Mouse (Mus musculus) myocyte (in vitro differentiated cells): Measurements from ENCODE around the gene Dennd1b. TPM values are rescaled to one million over a fixed set of nuclear protein-coding genes. Genes with fewer than 3 reads are reported as not detected.

ENCODE experiments used
- H3K27me3 ChIP-seq: one replicate; pipeline ENCODE4 v1.6.1; 2011; ENCODE audit not compliant: control insufficient read depth, insufficient read depth, insufficient read length
- H3K36me3 ChIP-seq: one replicate; pipeline ENCODE4 v1.6.1; 2011; ENCODE audit not compliant: control insufficient read depth, insufficient read depth
- H3K4me2 ChIP-seq: one replicate; pipeline ENCODE4 v1.6.1; 2011; ENCODE audit warnings: low read depth, control low read depth
- H3K4me3 ChIP-seq: one replicate; pipeline ENCODE4 v1.5.1; 2011; ENCODE audit warnings: mild to moderate bottlenecking, control low read depth, moderate library complexity
- H3K79me2 ChIP-seq: one replicate; pipeline ENCODE4 v1.6.1; 2011; ENCODE audit not compliant: control insufficient read depth, insufficient read depth
- H3ac ChIP-seq: one replicate; pipeline ENCODE4 v1.6.1; 2011; ENCODE audit not compliant: control insufficient read depth, insufficient read length
- CEBPB ChIP-seq: IDR thresholded peaks from 2 replicates; pipeline ENCODE4 v1.6.1; 2011; ENCODE audit warnings: mild to moderate bottlenecking, moderate library complexity; ENCODE audit not compliant: poor library complexity, insufficient read depth, severe bottlenecking
- E2F4 ChIP-seq: IDR thresholded peaks from one replicate; pipeline ENCODE4 v1.6.1; 2011; ENCODE audit warnings: mild to moderate bottlenecking, control low read depth, moderate library complexity; ENCODE audit not compliant: insufficient read depth
- MAX ChIP-seq: IDR thresholded peaks from one replicate; pipeline ENCODE4 v1.6.1; 2011; ENCODE audit warnings: low read depth, mild to moderate bottlenecking, control low read depth
- MYOD1 ChIP-seq, 3 experiments: IDR thresholded peaks; one replicate each; pipeline ENCODE4 v1.6.1; 2011; ENCODE audit warnings: control low read depth in 2 of 3, low read depth in 2 of 3, mild to moderate bottlenecking in 2 of 3, moderate library complexity in 1 of 3; ENCODE audit not compliant: insufficient read length in 2 of 3, control insufficient read depth in 1 of 3
- MYOG ChIP-seq, 3 experiments: IDR thresholded peaks; one replicate each; pipeline ENCODE4 v1.6.1; 2011; ENCODE audit warnings: control low read depth in 2 of 3, low read depth in 2 of 3, mild to moderate bottlenecking in 2 of 3; ENCODE audit not compliant: insufficient read length in 2 of 3, control insufficient read depth in 1 of 3, insufficient read depth in 1 of 3
- POLR2A ChIP-seq: IDR thresholded peaks from one replicate; pipeline ENCODE4 v1.6.1; 2011; ENCODE audit warnings: low read depth, mild to moderate bottlenecking, control low read depth, moderate library complexity; ENCODE audit not compliant: insufficient read length
- POLR2AphosphoS2 ChIP-seq: IDR thresholded peaks from one replicate; pipeline ENCODE4 v1.6.1; 2011; ENCODE audit warnings: low read depth, control low read depth; ENCODE audit not compliant: insufficient read length
- REST ChIP-seq: IDR thresholded peaks from one replicate; pipeline ENCODE4 v1.6.1; 2011; ENCODE audit warnings: mild to moderate bottlenecking, control low read depth, moderate library complexity; ENCODE audit not compliant: insufficient read depth, insufficient read length
- SRF ChIP-seq: IDR thresholded peaks from one replicate; pipeline ENCODE4 v1.6.1; 2011; ENCODE audit warnings: low read depth; ENCODE audit not compliant: control insufficient read depth, insufficient read length
- TCF12 ChIP-seq: IDR thresholded peaks from one replicate; pipeline ENCODE4 v1.6.1; 2011; ENCODE audit warnings: mild to moderate bottlenecking, control low read depth; ENCODE audit not compliant: poor library complexity, insufficient read depth, severe bottlenecking
- TCF3 ChIP-seq: IDR thresholded peaks from one replicate; pipeline ENCODE4 v1.6.1; 2011; ENCODE audit warnings: low read depth, control low read depth; ENCODE audit not compliant: insufficient read length
- USF1 ChIP-seq: IDR thresholded peaks from one replicate; pipeline ENCODE4 v1.6.1; 2011; ENCODE audit warnings: low read depth, mild to moderate bottlenecking, control low read depth, moderate library complexity
- polyA plus RNA-seq: library from polyadenylated mRNA; unstranded; fragments of >200 nt; fragmentation: generic; extraction: Trizol; gene quantifications from one replicate; pipeline ENCODE4 v1.2.1, GENCODE M21; 2012; ENCODE audit warnings: missing spikeins

Gene Dennd1b
- polyA plus RNA-seq, 1 experiment: 1.3 TPM

DNA sequence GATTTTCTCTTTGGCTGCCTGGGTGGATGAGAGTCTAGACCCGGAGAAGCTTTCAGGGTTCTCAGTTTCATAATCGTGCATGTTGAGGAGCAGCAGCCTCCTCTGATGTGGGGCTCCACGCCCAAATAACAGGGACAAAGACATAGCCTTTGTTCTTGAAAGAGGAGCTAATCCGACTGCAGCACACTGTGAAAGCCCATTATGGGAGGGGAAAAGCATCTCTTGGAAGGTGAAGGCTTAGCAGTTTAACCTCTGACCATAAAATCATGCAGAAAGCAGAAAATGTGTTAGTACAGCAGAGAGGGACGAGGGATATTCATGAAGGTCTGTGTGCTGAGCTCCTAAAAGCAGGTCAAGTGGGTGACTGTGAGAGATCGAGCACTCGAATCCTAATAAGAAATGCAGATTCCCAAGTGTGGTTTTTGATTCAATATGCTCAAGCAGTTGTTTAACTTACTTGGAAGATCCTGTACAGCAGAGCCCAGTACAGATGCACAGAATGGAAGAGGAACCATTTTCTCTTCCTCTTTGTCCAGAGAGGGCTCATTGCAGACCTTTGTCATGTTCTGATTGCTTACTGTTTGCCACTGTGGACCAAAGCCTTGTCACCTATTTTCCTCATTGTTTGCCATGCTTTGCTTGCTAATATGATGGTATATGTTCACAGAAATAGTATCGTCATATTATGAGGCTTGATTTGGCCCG is 37.6 kb downstream of the Dennd1b start:
- no peak for TF ChIP-seq TCF3
- TF ChIP-seq MAX: no peak
- no peak for TF ChIP-seq REST
- TF ChIP-seq POLR2AphosphoS2: no peak
- no peak for TF ChIP-seq MYOD1 (IDR thresholded peaks at IDR 0.05; ENCODE audit: control insufficient read depth in 1 of 3, insufficient read length in 2 of 3, low read depth in 2 of 3)
- TF ChIP-seq E2F4: no peak
- no peak for TF ChIP-seq SRF
- TF ChIP-seq TCF12: no peak
- TF ChIP-seq MYOG (IDR thresholded peaks at IDR 0.05; ENCODE audit: control insufficient read depth in 1 of 3, insufficient read depth in 1 of 3, insufficient read length in 2 of 3, low read depth in 2 of 3): no peak
- no peak for TF ChIP-seq POLR2A
- TF ChIP-seq USF1: no peak
- TF ChIP-seq CEBPB: no peak
- H3K27me3 ChIP-seq: no peaks in the 10 kb centered on the region
- no peaks in the 10 kb centered on the region for H3K79me2 ChIP-seq
- H3K4me2 ChIP-seq: no peak overlapping the region
- no peak overlapping the region for H3ac ChIP-seq
- no peak overlapping the region for H3K4me3 ChIP-seq
- no peaks in the 10 kb centered on the region for H3K36me3 ChIP-seq

- H3K36me3 ChIP-seq: no peaks in the 10 kb centered on the region
Observed at GRCm38 (mm10) chr1:139003503-139003902, 40.3 kb downstream of the Dennd1b start.

GRCm38 (mm10) chr1:139006000-139006399 is 42.8 kb downstream of the Dennd1b start:
- H3K4me3 ChIP-seq: no peak overlapping the region
- no peak for TF ChIP-seq REST
- no peak for TF ChIP-seq MYOD1 (IDR thresholded peaks at IDR 0.05; ENCODE audit: control insufficient read depth in 1 of 3, insufficient read length in 2 of 3, low read depth in 2 of 3)
- no peak for TF ChIP-seq USF1
- no peak for TF ChIP-seq E2F4
- TF ChIP-seq TCF3: no peak
- TF ChIP-seq CEBPB: no peak
- no peak for TF ChIP-seq SRF
- TF ChIP-seq MAX: no peak
- no peak for TF ChIP-seq MYOG (IDR thresholded peaks at IDR 0.05; ENCODE audit: control insufficient read depth in 1 of 3, insufficient read depth in 1 of 3, insufficient read length in 2 of 3, low read depth in 2 of 3)
- TF ChIP-seq POLR2AphosphoS2: no peak
- TF ChIP-seq TCF12: no peak
- no peak for TF ChIP-seq POLR2A
- no peak overlapping the region for H3K4me2 ChIP-seq
- H3ac ChIP-seq: no peak overlapping the region
- H3K36me3 ChIP-seq: no peaks in the 10 kb centered on the region
- H3K79me2 ChIP-seq: no peaks in the 10 kb centered on the region
- H3K27me3 ChIP-seq: no peaks in the 10 kb centered on the region

More at GRCm38 (mm10) chr1:139003503-139003902, 40.3 kb downstream of the Dennd1b start:
- no peak for TF ChIP-seq SRF
- TF ChIP-seq CEBPB: no peak
- no peak for TF ChIP-seq MYOD1 (IDR thresholded peaks at IDR 0.05; ENCODE audit: control insufficient read depth in 1 of 3, insufficient read length in 2 of 3, low read depth in 2 of 3)
- TF ChIP-seq USF1: no peak
- TF ChIP-seq MYOG (IDR thresholded peaks at IDR 0.05; ENCODE audit: control insufficient read depth in 1 of 3, insufficient read depth in 1 of 3, insufficient read length in 2 of 3, low read depth in 2 of 3): no peak
- TF ChIP-seq E2F4: no peak
- no peak for TF ChIP-seq TCF12
- TF ChIP-seq REST: no peak
- no peak for TF ChIP-seq MAX
- no peak for TF ChIP-seq TCF3
- TF ChIP-seq POLR2AphosphoS2: no peak
- Histone ChIP-seq H3K79me2 (no peaks in the 10 kb centered on the region), H3K27me3 (no peaks in the 10 kb centered on the region), H3K4me3 (no peak overlapping the region), H3K4me2 (no peak overlapping the region), H3ac (no peak overlapping the region)

DNA sequence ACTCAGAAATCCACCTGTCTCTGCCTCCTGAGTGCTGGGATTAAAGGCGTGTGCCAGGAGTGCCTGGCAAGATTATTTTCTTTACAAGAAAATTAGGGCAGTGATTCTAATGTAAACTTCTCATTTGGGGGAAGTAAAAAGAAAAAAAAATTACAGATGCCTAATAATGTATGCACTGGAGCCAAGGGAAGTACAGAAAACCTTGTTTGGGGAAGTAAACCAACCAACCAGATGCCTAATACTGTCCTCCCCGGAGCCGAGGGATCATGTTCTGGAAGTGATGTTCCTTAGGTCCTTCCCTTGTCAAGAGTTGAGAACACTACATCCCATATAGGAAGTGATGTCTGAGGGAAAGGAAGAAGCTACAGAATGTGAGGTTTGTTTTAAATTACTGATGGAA is 44.2 kb downstream of the Dennd1b start:
- Histone ChIP-seq H3K36me3 (no peaks in the 10 kb centered on the region), H3K79me2 (peaks cover 5% of the 10 kb centered on the region), H3K27me3 (no peaks in the 10 kb centered on the region), H3K4me2 (no peak overlapping the region), H3K4me3 (no peak overlapping the region), H3ac (no peak overlapping the region)
- TF ChIP-seq MYOG (IDR thresholded peaks at IDR 0.05; ENCODE audit: control insufficient read depth in 1 of 3, insufficient read depth in 1 of 3, insufficient read length in 2 of 3, low read depth in 2 of 3): no peak
- TF ChIP-seq CEBPB: no peak
- no peak for TF ChIP-seq TCF3
- TF ChIP-seq SRF: no peak
- no peak for TF ChIP-seq MYOD1 (IDR thresholded peaks at IDR 0.05; ENCODE audit: control insufficient read depth in 1 of 3, insufficient read length in 2 of 3, low read depth in 2 of 3)
- TF ChIP-seq E2F4: no peak
- no peak for TF ChIP-seq REST
